Mouse (Mus musculus): Measurements from ENCODE around the gene Asic5. TPM values are rescaled to one million over a fixed set of nuclear protein-coding genes. Genes with fewer than 3 reads are reported as not detected.
A peak's percentile ranks its signal among the peaks of the same experiment; 100 is the strongest.

Gene Asic5
- total RNA-seq, 2 experiments from 2014 or later: not detected

GRCm38 (mm10) chr3:82014148-82014703 lies 32.1 kb downstream of the Asic5 start:
- no peak for DNase-seq

- DNase-seq: no peak
These were observed 40.4 kb downstream of the Asic5 start for GRCm38 (mm10) chr3:82022421-82022920.

- DNase-seq: no peak
These were observed 41.0 kb downstream of the Asic5 start for GRCm38 (mm10) chr3:82023065-82023464.

- peak in 1 of 2 experiments; percentile 7 for DNase-seq
These were observed 45.2 kb downstream of the Asic5 start for GRCm38 (mm10) chr3:82027286-82027685.

- DNase-seq: peak; percentile 39 to 41
These were observed 47.1 kb downstream of the Asic5 start for GRCm38 (mm10) chr3:82029229-82029628.

GRCm38 (mm10) chr3:82030008-82030748 lies 48.1 kb downstream of the Asic5 start:
- no peak for DNase-seq

- no peak for DNase-seq
These were observed 54.4 kb downstream of the Asic5 start for GRCm38 (mm10) chr3:82036262-82037044.

GRCm38 (mm10) chr3:82043676-82044075 lies 61.6 kb downstream of the Asic5 start:
- no peak for DNase-seq

GRCm38 (mm10) chr3:82044902-82045301 lies 62.8 kb downstream of the Asic5 start:
- no peak for DNase-seq

- no peak for DNase-seq
These were observed 64.0 kb downstream of the Asic5 start for GRCm38 (mm10) chr3:82046087-82046486.

- peak; percentile 24 to 65 for DNase-seq
These were observed 65.1 kb downstream of the Asic5 start for GRCm38 (mm10) chr3:82047100-82047753.

GRCm38 (mm10) chr3:82048078-82048477 lies 66.0 kb downstream of the Asic5 start:
- DNase-seq: no peak

- DNase-seq: peak in 1 of 2 experiments; percentile 18
These were observed 66.6 kb downstream of the Asic5 start for GRCm38 (mm10) chr3:82048681-82049080.

GRCm38 (mm10) chr3:82051468-82051867 lies 69.4 kb downstream of the Asic5 start:
- no peak for DNase-seq

GRCm38 (mm10) chr3:82052029-82052428 lies 69.9 kb downstream of the Asic5 start:
- no peak for DNase-seq

GRCm38 (mm10) chr3:82054283-82054974 lies 72.3 kb downstream of the Asic5 start:
- DNase-seq: no peak

GRCm38 (mm10) chr3:82057201-82057600 lies 75.1 kb downstream of the Asic5 start:
- no peak for DNase-seq

GRCm38 (mm10) chr3:82061402-82062180 lies 79.5 kb downstream of the Asic5 start:
- peak in 1 of 2 experiments; percentile 16 for DNase-seq

- no peak for DNase-seq
These were observed 85.7 kb downstream of the Asic5 start for GRCm38 (mm10) chr3:82067830-82068229.

Measured in heart, adult 18-20 months (tissue).